8 mouse cellular contexts compared by ENCODE assay signal in genomic region chr14:105893623-105893995, GRCm38 (mm10). TPM values are rescaled to one million over a fixed set of nuclear protein-coding genes. Genes with fewer than 3 reads are reported as not detected.
DNase-seq lines count a peak whose midpoint lies in the region; ATAC-seq and TF ChIP-seq lines count a peak whose summit lies in the region.

No protein-coding gene starts in this region.

- H3K4me3 ChIP-seq in megakaryocyte, embryonic 14.5 days (replicated peaks): peak overlapping the region; percentile 50
- peak overlapping the region; percentile 71 for H3K4me3 ChIP-seq in forebrain, postnatal 0 days (ENCODE audit: low read depth, low read length)
- peak overlapping the region; percentile 90 for H3K4me3 ChIP-seq in kidney, embryonic 15.5 days (replicated peaks)

- no peak for TF ChIP-seq CTCF in forebrain, postnatal 0 days (IDR thresholded peaks at IDR 0.05; ENCODE audit: low read depth)

- 26% methylated on average over 9 of the region's 9 CpGs for WGBS in forebrain, postnatal 0 days
- WGBS in kidney, embryonic 15.5 days: 10% methylated on average over 9 of the region's 9 CpGs

- peaks cover 20% of the 10 kb centered on the region for H3K36me3 ChIP-seq in megakaryocyte, embryonic 14.5 days (replicated peaks; ENCODE audit: low read length)
- no peaks in the 10 kb centered on the region for H3K36me3 ChIP-seq in forebrain, postnatal 0 days (ENCODE audit: insufficient read depth)
- peaks cover 32% of the 10 kb centered on the region for H3K36me3 ChIP-seq in kidney, embryonic 15.5 days

- H3K9ac ChIP-seq in forebrain, postnatal 0 days: peak overlapping the region; percentile 73
- H3K9ac ChIP-seq in kidney, embryonic 15.5 days: peak overlapping the region; percentile 96

- H3K4me1 ChIP-seq in megakaryocyte, embryonic 14.5 days: peaks cover 26% of the 10 kb centered on the region
- no peaks in the 10 kb centered on the region for H3K4me1 ChIP-seq in forebrain, postnatal 0 days (ENCODE audit: insufficient read depth)
- H3K4me1 ChIP-seq in kidney, embryonic 15.5 days: peaks cover 31% of the 10 kb centered on the region

- peak overlapping the region; percentile 95 for H3K4me2 ChIP-seq in forebrain, postnatal 0 days (ENCODE audit: low read depth)
- H3K4me2 ChIP-seq in kidney, embryonic 15.5 days: peak overlapping the region; percentile 91

- DNase-seq in embryo, embryonic 10.5 days (ENCODE audit: low spot score): peak; percentile 45
- peak; percentile 48 for DNase-seq in forebrain, postnatal 0 days
- DNase-seq in lung, postnatal 10 days: peak; percentile 7
- DNase-seq in telencephalon, adult 2 months (ENCODE audit: low read depth, low spot score): peak; percentile 39
- no peak for DNase-seq in cerebellum, adult 8-10 months

- no peaks in the 10 kb centered on the region for H3K27me3 ChIP-seq in megakaryocyte, embryonic 14.5 days (replicated peaks)
- no peaks in the 10 kb centered on the region for H3K27me3 ChIP-seq in forebrain, postnatal 0 days (ENCODE audit: insufficient read depth, low read length)
- no peaks in the 10 kb centered on the region for H3K27me3 ChIP-seq in kidney, embryonic 15.5 days

- no peak for ATAC-seq in megakaryocyte, adult 5-6 weeks (ENCODE audit: poor library complexity, severe bottlenecking)
- ATAC-seq in forebrain, postnatal 0 days: no peak
- no peak for ATAC-seq in kidney, embryonic 15.5 days (replicated peaks; ENCODE audit: low FRiP score)

- no peaks in the 10 kb centered on the region for H3K9me3 ChIP-seq in megakaryocyte, embryonic 14.5 days
- H3K9me3 ChIP-seq in forebrain, postnatal 0 days (ENCODE audit: low read length): no peaks in the 10 kb centered on the region
- no peaks in the 10 kb centered on the region for H3K9me3 ChIP-seq in kidney, embryonic 15.5 days (replicated peaks)

- no peak overlapping the region for H3K27ac ChIP-seq in forebrain, postnatal 0 days (ENCODE audit: low read depth, low read length)
- peak overlapping the region; percentile 49 for H3K27ac ChIP-seq in kidney, embryonic 15.5 days

RNA-seq across cellular contexts. Expression of gene Spry2, which starts 3.0 kb away (rescaled TPM):
- polyA plus RNA-seq in megakaryocyte, embryonic 14.5 days (2012; ENCODE audit: insufficient read depth, low replicate concordance): 1.6 and 2.1 TPM in 2 replicates
- 3.5 and 5.3 TPM in 2 replicates for total RNA-seq in megakaryocyte, adult 5-6 weeks (2015)
- total RNA-seq in megakaryocyte, adult 5-6 weeks (2017): 3.4 and 3.5 TPM in 2 replicates
- 22.8 and 26.3 TPM in 2 replicates for total RNA-seq in forebrain, postnatal 0 days (2014; rRNA removed)
- polyA plus RNA-seq in forebrain, postnatal 0 days (2015; fragmentation: Nextera tagmentation; extraction: Ambion mirVana): 49.9 and 56.7 TPM in 2 replicates
- polyA plus RNA-seq in kidney, embryonic 15.5 days (2015; fragmentation: Nextera tagmentation; extraction: Ambion mirVana): 56.2 and 61.9 TPM in 2 replicates

Comparison
In these comparisons a context has a peak if more than half of its experiments do, and no peak if none do; other contexts are left out.
1. RNA of gene Spry2, which starts 3.0 kb away (polyA plus RNA-seq): 49.9 to 56.7 TPM in forebrain, postnatal 0 days and 56.2 to 61.9 TPM in kidney, embryonic 15.5 days; 1.6 to 2.1 TPM in megakaryocyte, embryonic 14.5 days; every median in the first group is over 10 times any median in the second.
2. Peak in every context shown above with its lines, with median percentiles within 50 percentile points of each other: H3K4me3 ChIP-seq.